Mouse (Mus musculus): ENCODE data around the gene Ulk3.

GRCm38 (mm10) chr9:57628717-57629116 is 39.5 kb downstream of the Ulk3 start:
- TF ChIP-seq GATA1 (IDR thresholded peaks at IDR 0.05; ENCODE audit: borderline replicate concordance, low read length) (no peak), CTCF (IDR thresholded peaks at IDR 0.05; ENCODE audit: low read depth, low read length) (no peak)

Measured in G1E (cell line).